Mouse (Mus musculus) monocyte, adult 5-6 weeks (primary cell): ENCODE data around the gene Rasef. TPM values are rescaled to one million over a fixed set of nuclear protein-coding genes. Genes with fewer than 3 reads are reported as not detected.

Experiments used
- total RNA-seq: library from RNA; stranded (forward); fragments of 200-1000, 200-491, 200-594 nt; gene quantifications from 3 replicates; pipeline ENCODE4 v1.2.3, GENCODE M21; 2017

Gene Rasef
- total RNA-seq, 1 experiment from 2014 or later: not detected

Other genes with a start within 250 kb of the Rasef start
- gene Gm11238, start 183.1 kb downstream of the Rasef start, total RNA-seq: not detected in 3 replicates
- gene Gm11237, start 168.0 kb downstream of the Rasef start, total RNA-seq: not detected in 3 replicates
- gene Gm11236, start 152.9 kb downstream of the Rasef start, total RNA-seq: not detected in 3 replicates
- gene Gm11239, start 122.6 kb downstream of the Rasef start, total RNA-seq: not detected in 3 replicates
- gene Gm428, start 107.5 kb downstream of the Rasef start, total RNA-seq: not detected in 3 replicates
- not detected in 3 replicates for gene Gm11758, start 85.3 kb upstream of the Rasef start, total RNA-seq
- not detected in 3 replicates for gene Gm11757, start 100.1 kb upstream of the Rasef start, total RNA-seq
- gene Gm13871, start 115.0 kb upstream of the Rasef start, total RNA-seq: not detected in 3 replicates
- gene Gm11756, start 129.8 kb upstream of the Rasef start, total RNA-seq: not detected in 3 replicates
- 0.39 TPM in 1 of 3 replicates, not detected in the others for gene 2310002L09Rik, start 159.9 kb upstream of the Rasef start, total RNA-seq
- not detected in 3 replicates for gene Frmd3, start 222.4 kb upstream of the Rasef start, total RNA-seq